Mouse (Mus musculus): ENCODE measurements around the gene Hist1h2be.
"Not testable (repeated sequence)": the region's sequence is repeated elsewhere in the genome, so short reads cannot be mapped to it uniquely, and the experiment has no call there.

Gene Hist1h2be

GRCm38 (mm10) chr13:23573034-23573897, 47.7 kb downstream of the Hist1h2be start:
- DNase-seq (ENCODE audit: low spot score in 2 of 2) = not testable (repeated sequence)

- no peak for DNase-seq (ENCODE audit: low spot score in 2 of 2)
These were observed 48.5 kb downstream of the Hist1h2be start for GRCm38 (mm10) chr13:23572218-23573033.

- DNase-seq (ENCODE audit: low spot score in 2 of 2) = peak in 1 of 2 experiments; percentile 30
These were observed 49.3 kb downstream of the Hist1h2be start for GRCm38 (mm10) chr13:23571504-23572217.

- DNase-seq (ENCODE audit: low spot score in 2 of 2) = peak; percentile 79 to 86
These were observed 49.9 kb downstream of the Hist1h2be start, which contains the start of the genes Hist1h2ae and Hist1h2bg for GRCm38 (mm10) chr13:23571022-23571503. Gene Hist1h2ae, minus strand, starts transcription at chr13:23571220. Gene Hist1h2bg, plus strand, starts transcription at chr13:23571396.

- not testable (repeated sequence) for DNase-seq (ENCODE audit: low spot score in 2 of 2)
These were observed 50.5 kb downstream of the Hist1h2be start for GRCm38 (mm10) chr13:23570261-23571021.

GRCm38 (mm10) chr13:23564482-23564881, 56.4 kb downstream of the Hist1h2be start:
- DNase-seq (ENCODE audit: low spot score in 2 of 2) = no peak

- DNase-seq (ENCODE audit: low spot score in 2 of 2) = peak in 1 of 2 experiments; percentile 63
These were observed 58.0 kb downstream of the Hist1h2be start for GRCm38 (mm10) chr13:23562699-23563462.

GRCm38 (mm10) chr13:23561883-23562659, 58.9 kb downstream of the Hist1h2be start, which contains the start of gene Hist1h3e:
Gene Hist1h3e, minus strand, starts transcription at chr13:23562369.
- DNase-seq (ENCODE audit: low spot score in 2 of 2) = peak; percentile 96 to 98

GRCm38 (mm10) chr13:23561531-23561882, 59.4 kb downstream of the Hist1h2be start:
- not testable (repeated sequence) for DNase-seq (ENCODE audit: low spot score in 2 of 2)

- DNase-seq (ENCODE audit: low spot score in 2 of 2) = not testable (repeated sequence)
These were observed 60.2 kb downstream of the Hist1h2be start for GRCm38 (mm10) chr13:23560699-23561098.

GRCm38 (mm10) chr13:23556906-23557305, 64.0 kb downstream of the Hist1h2be start:
- no peak for DNase-seq (ENCODE audit: low spot score in 2 of 2)

- peak; percentile 63 to 86 for DNase-seq (ENCODE audit: low spot score in 2 of 2)
These were observed 65.0 kb downstream of the Hist1h2be start for GRCm38 (mm10) chr13:23555839-23556416.

- DNase-seq (ENCODE audit: low spot score in 2 of 2) = peak; percentile 78 to 90
These were observed 65.7 kb downstream of the Hist1h2be start for GRCm38 (mm10) chr13:23554925-23555838.

GRCm38 (mm10) chr13:23554393-23554792, 66.5 kb downstream of the Hist1h2be start:
- DNase-seq (ENCODE audit: low spot score in 2 of 2) = no peak

GRCm38 (mm10) chr13:23552962-23553361, 68.0 kb downstream of the Hist1h2be start, which contains the start of gene Hist1h1d:
Gene Hist1h1d, plus strand, starts transcription at chr13:23553262.
- no peak for DNase-seq (ENCODE audit: low spot score in 2 of 2)

- DNase-seq (ENCODE audit: low spot score in 2 of 2) = no peak
These were observed 68.7 kb downstream of the Hist1h2be start for GRCm38 (mm10) chr13:23551931-23552914.
